Mouse (Mus musculus): ENCODE measurements around the gene Runx2.

GRCm38 (mm10) chr17:44778141-44778540, 36.5 kb downstream of the Runx2 start:
- TF ChIP-seq GATA1 (IDR thresholded peaks at IDR 0.05; ENCODE audit: borderline replicate concordance, low read length) (no peak), FLI1 (IDR thresholded peaks at IDR 0.05; ENCODE audit: low read length) (no peak)
